Mouse (Mus musculus) CH12.LX (cell line): ENCODE measurements around the gene Col23a1.

Source experiments
- CHD2 ChIP-seq: IDR thresholded peaks from 2 replicates; pipeline ENCODE4 v1.6.1; 2011; ENCODE audit warnings: low read length, improper control_type of control experiment
- CTCF ChIP-seq, 2 experiments: IDR thresholded peaks in 1 of 2; conservative IDR thresholded peaks in 1 of 2; 2 replicates each; pipeline ENCODE4 v1.5.1; 2011 to 2012; ENCODE audit warnings: low read depth in 2 of 2, low read length in 2 of 2, improper control_type of control experiment in 1 of 2, inconsistent platforms in 1 of 2, mild to moderate bottlenecking in 1 of 2, moderate library complexity in 1 of 2
- ETS1 ChIP-seq: conservative IDR thresholded peaks from 2 replicates; pipeline ENCODE4 v1.6.1; 2012; ENCODE audit warnings: low read depth, mild to moderate bottlenecking, inconsistent platforms, low read length, improper control_type of control experiment, moderate library complexity
- HCFC1 ChIP-seq: IDR thresholded peaks from 2 replicates; pipeline ENCODE4 v1.6.1; 2012; ENCODE audit warnings: low read depth, mild to moderate bottlenecking, inconsistent platforms, low read length, improper control_type of control experiment
- MAX ChIP-seq: IDR thresholded peaks from 2 replicates; pipeline ENCODE4 v1.6.1; 2011; ENCODE audit warnings: low read length, improper control_type of control experiment
- MAZ ChIP-seq: IDR thresholded peaks from 2 replicates; pipeline ENCODE4 v1.6.1; 2012; ENCODE audit warnings: low read depth, mild to moderate bottlenecking, inconsistent platforms, low read length, improper control_type of control experiment, moderate library complexity
- MEF2A ChIP-seq: IDR thresholded peaks from 2 replicates; pipeline ENCODE4 v1.6.1; 2014; ENCODE audit warnings: low read depth, mild to moderate bottlenecking, inconsistent platforms, low read length, improper control_type of control experiment, borderline replicate concordance
- MYC ChIP-seq: IDR thresholded peaks from 2 replicates; pipeline ENCODE4 v1.6.1; 2011; ENCODE audit warnings: low read depth, mild to moderate bottlenecking, improper control_type of control experiment, low read length
- POLR2A ChIP-seq: IDR thresholded peaks from 2 replicates; pipeline ENCODE4 v1.6.1; 2011; ENCODE audit warnings: low read depth, mild to moderate bottlenecking, improper control_type of control experiment, low read length
- SMC3 ChIP-seq: IDR thresholded peaks from 2 replicates; pipeline ENCODE4 v1.6.1; 2011; ENCODE audit warnings: low read depth, low read length, improper control_type of control experiment
- TCF12 ChIP-seq: IDR thresholded peaks from 2 replicates; pipeline ENCODE4 v1.6.1; 2014; ENCODE audit warnings: low read depth, mild to moderate bottlenecking, inconsistent platforms, low read length, improper control_type of control experiment
- UBTF ChIP-seq: IDR thresholded peaks from 2 replicates; pipeline ENCODE4 v1.6.1; 2012; ENCODE audit warnings: low read depth, mild to moderate bottlenecking, inconsistent platforms, low read length, improper control_type of control experiment, moderate library complexity
- ZMIZ1 ChIP-seq: IDR thresholded peaks from 2 replicates; pipeline ENCODE4 v1.6.1; 2012; ENCODE audit warnings: low read depth, mild to moderate bottlenecking, inconsistent platforms, low read length, improper control_type of control experiment

DNA sequence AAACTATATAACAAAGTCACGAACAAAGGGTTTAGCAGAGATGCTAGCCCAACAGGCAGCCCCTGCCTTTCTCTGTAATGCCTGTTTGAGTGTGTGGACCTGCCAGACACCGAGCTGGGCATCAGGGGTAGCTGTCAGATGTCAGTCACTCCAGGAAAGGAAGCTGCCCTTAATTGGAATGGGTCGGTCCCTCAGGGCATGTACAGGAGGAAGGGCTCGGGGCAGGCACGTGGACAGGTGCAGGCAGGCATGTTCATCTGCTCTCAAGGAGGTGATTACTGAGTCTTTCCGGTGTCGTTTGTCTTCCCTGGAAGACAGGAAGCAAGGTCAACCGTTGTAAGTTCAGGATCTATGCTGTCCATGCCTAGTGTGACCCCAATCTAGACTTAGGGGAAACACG, 233.9 kb downstream of the Col23a1 start:
- no peak for TF ChIP-seq CTCF (conservative IDR thresholded peaks at IDR 0.05 in 1 of 2, IDR thresholded peaks at IDR 0.05 in 1 of 2; ENCODE audit: low read depth in 2 of 2, low read length in 2 of 2)
- TF ChIP-seq POLR2A = no peak
- no peak for TF ChIP-seq TCF12
- no peak for TF ChIP-seq CHD2
- no peak for TF ChIP-seq MEF2A
- no peak for TF ChIP-seq ZMIZ1
- TF ChIP-seq MAZ = no peak
- no peak for TF ChIP-seq UBTF
- no peak for TF ChIP-seq SMC3
- TF ChIP-seq HCFC1 = no peak
- no peak for TF ChIP-seq ETS1
- no peak for TF ChIP-seq MAX
- no peak for TF ChIP-seq MYC
